Mouse (Mus musculus) thymus, adult 2 months (tissue): ENCODE results near the gene Slc6a4.

Experiments used
- CTCF ChIP-seq: fragments of 200-500 bp; IDR thresholded peaks from 2 replicates; pipeline ENCODE4 v1.5.1; 2012; ENCODE audit warnings: mild to moderate bottlenecking, control low read depth, low read length, moderate library complexity, borderline replicate concordance; ENCODE audit not compliant: control insufficient read depth, poor library complexity, insufficient read depth; ENCODE audit errors: extremely low read depth
- POLR2A ChIP-seq: fragments of 200-500 bp; IDR thresholded peaks from 2 replicates; pipeline ENCODE4 v1.6.1; 2012; ENCODE audit warnings: mild to moderate bottlenecking, low read length, control low read depth, moderate library complexity; ENCODE audit not compliant: control insufficient read depth, poor library complexity, insufficient read depth; ENCODE audit errors: extremely low read depth

DNA sequence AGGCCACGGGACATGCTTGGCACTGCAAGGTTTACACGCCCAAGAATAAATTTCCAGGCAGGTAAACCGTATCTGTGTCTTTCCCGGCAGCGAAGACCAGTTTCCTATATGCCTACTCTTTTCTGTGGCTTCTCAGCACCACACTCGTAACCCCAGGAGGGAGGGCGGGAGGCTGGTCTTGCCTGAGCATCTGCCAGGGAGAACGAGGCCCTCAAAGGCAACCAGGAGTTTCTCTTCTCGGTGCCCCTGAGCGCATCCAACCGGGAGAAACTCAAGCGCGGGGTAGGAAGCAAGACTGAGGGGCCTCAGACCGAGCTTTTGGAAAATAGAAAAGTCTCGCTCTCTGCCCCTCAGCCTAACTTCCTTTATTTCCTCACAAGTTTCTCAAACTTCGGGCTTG lies 79.4 kb downstream of the Slc6a4 start:
- TF ChIP-seq CTCF (no peak), POLR2A (no peak)
